Mouse (Mus musculus): ENCODE measurements at regions not wholly inside any gene's neighbourhood (a gene's known extent, or its start where the extent isn't known, plus 50 kb on each side); places are given as distances from the start of the nearest gene placed in this dataset.

DNA sequence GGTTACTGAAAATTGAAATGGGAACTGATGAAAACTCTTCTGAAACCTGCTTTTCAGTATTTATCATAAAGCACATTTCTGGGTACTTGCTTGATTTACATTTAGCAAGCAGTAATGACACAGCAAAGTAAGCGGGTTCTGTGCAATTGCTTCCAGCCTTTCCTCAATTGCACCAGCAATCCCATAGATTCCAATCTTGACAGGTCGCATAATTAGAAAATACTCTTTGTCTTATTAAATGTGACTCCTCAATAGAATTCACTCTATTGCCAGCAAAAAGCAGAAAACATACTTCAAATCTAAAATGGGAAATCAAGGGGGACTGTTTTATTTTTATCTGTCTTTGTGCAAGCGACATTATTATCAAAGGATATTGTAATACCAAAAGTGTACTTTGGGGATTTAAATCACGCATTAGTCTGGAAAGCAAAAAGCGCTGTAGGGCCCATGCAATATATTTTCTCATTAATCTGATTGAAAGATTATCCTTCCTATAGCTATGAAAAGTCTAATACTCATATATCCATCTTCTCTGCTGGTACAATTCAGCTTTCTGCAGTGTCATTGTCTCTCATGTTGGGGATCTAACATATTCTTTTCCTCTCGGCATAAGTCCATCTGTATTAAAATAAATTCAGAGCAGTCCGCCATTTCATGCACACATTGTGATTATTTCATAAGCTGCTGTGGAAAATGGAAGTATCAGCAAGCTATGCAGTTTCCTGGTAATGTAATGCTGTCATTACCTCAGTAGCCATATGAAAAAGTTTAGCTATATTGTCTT, 1305.8 kb upstream of the Gm8797 start:
- peak; percentile 18 for DNase-seq (ENCODE audit: low spot score)

DNA sequence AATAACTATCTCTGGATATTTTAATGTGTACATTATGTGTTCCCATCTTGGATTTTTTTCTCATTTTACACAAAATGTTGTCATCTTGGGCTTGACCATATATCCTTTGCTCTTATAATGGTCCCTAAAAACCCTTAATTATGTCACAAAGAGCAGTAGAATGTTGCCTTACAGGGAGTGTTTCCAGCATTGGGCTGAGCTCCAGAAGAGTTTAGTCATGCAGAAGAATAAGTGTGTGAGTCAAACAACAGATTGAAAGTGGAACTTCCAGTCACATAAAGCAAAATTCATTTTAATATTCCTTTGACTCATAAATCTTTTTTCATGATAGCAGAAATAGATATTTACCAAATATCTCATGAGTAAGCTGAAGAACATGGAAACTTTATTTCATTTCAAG, 1282.6 kb upstream of the Gm8797 start:
- DNase-seq (ENCODE audit: low spot score) = no peak
